Mouse (Mus musculus) kidney, postnatal 10 days (tissue): ENCODE measurements at regions not wholly inside any gene's neighbourhood (a gene's known extent, or its start where the extent isn't known, plus 50 kb on each side); places are given as distances from the start of the nearest gene placed in this dataset.
"Not testable (repeated sequence)": the region's sequence is repeated elsewhere in the genome, so short reads cannot be mapped to it uniquely, and the experiment has no call there.

Experiments
- DNase-seq: peaks from one replicate; pipeline ENCODE4 v3.0.0; 2021; ENCODE audit warnings: mixed read lengths

DNA sequence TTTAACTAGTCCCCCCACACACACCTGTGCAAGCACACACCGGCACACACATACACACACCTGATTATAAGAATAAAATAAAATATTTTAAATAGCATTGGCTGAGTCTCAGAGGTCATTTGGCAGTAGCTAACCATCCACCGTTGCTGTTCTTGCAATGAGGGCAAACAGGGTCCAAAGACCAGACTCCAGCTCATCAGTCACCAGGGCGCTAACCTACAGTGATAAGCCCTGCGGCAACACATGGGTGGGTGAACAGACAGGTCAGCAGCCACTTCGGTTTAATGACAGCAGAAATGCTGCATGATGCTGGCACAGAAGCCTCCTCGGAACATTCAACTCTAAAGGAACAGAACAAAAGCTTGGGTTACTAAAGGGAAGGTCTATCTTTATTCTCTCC lies 54.9 kb downstream of the Tas2r134 start:
- no peak for DNase-seq

DNA sequence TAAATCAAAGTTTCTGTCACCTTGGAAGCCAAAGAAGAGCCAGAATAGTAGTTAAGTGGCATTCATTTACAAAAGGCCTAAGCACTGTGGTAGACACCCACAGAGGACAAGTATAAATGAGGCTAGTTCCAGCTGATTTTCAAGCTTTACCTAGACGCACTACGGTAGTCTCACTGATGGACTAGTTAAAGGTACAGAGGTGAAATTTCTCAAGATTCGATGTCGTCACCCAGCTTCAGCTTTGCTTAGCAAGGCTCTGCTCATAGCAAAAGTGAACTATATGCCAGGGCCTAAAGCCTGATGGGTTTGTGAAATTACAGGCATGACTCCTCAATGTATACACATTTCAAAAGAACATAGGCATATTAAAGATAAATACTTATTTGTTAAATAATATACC lies 55.4 kb downstream of the Tas2r134 start:
- no peak for DNase-seq

GRCm38 (mm10) chr2:51705110-51705509 lies 77.8 kb downstream of the Tas2r134 start:
- DNase-seq, result no peak

DNA sequence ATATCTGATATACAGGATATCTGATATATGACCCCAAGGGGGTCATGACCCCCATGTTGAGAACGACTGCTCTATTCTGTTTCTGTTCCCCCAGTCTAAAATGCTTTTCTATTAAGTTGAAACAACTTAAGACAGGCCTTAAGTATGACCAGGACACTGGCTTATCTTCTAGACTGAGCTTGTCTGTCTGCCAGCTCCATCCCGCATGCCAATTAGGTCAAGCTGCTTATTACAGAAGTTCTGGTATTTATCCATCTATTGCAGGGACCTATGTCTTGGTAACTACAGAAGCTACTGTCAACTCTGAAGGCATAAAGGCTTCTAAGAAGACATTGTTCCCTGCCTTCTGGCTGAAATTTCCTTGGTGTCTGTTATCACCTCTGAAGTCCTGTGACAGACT lies 81.4 kb downstream of the Tas2r134 start:
- DNase-seq, result no peak

DNA sequence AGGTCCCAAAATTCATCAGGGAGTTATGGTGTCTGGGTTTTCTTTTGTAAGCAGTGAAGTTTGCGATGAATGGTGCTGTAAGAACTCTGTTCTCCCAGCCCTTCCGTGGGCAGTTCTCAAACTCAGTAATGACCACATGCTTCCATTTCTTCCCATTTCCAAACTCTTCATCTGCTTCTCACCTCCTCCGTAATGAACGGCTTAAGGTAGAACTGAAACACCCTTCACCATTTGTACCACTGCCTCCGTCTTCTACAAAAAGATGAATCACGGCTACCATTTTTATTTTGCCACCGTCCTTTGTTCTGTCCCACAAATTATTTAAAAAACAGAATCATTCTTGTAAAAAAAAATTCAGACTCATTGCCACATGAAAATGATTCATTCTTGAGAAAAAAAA lies 85.3 kb downstream of the Tas2r134 start:
- no peak for DNase-seq

GRCm38 (mm10) chr2:51730805-51731204 lies 103.5 kb downstream of the Tas2r134 start:
- no peak for DNase-seq

DNA sequence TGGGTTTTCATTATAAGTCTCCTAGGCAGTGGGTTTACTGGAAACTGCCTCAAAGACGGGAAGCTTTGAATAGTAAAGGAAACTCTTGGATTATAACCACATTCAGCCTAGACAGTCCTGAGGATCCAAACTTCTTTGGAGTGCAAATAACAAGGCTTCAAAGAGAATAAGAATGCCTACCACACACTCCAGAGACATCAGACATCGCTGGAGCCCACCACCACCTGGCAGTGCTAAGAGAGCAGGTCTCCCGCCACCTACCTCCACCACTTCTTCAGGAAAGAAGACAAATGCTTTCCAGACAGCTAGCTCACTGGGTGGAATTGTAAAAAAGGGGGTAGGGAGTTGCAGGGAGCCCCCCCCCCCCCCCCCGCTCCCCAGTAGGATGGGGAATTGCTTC lies 104.4 kb downstream of the Tas2r134 start:
- DNase-seq, result no peak

- no peak for DNase-seq
These were observed 105.0 kb downstream of the Tas2r134 start for GRCm38 (mm10) chr2:51732355-51732754.

- no peak for DNase-seq
These were observed 105.9 kb downstream of the Tas2r134 start for GRCm38 (mm10) chr2:51733218-51733617.

DNA sequence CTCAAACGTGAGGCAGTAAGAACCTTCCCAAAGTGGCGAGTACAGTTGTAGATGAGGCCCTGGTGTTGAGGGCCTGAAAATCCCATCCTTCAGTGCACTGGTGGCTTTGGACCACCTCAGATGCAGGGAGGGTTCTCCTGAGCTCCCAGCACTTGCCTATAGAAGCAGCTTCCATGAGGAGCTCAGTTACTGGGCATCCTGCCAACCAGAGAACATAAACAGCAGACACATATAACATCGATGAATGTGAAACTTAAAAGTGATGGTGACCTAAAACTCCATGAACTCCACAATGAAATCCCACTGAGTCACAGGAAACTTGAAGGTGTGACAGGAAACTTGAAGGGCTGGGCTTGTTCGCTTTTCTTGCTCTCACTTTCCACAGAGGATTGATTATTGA lies 109.1 kb downstream of the Tas2r134 start:
- no peak for DNase-seq

DNA sequence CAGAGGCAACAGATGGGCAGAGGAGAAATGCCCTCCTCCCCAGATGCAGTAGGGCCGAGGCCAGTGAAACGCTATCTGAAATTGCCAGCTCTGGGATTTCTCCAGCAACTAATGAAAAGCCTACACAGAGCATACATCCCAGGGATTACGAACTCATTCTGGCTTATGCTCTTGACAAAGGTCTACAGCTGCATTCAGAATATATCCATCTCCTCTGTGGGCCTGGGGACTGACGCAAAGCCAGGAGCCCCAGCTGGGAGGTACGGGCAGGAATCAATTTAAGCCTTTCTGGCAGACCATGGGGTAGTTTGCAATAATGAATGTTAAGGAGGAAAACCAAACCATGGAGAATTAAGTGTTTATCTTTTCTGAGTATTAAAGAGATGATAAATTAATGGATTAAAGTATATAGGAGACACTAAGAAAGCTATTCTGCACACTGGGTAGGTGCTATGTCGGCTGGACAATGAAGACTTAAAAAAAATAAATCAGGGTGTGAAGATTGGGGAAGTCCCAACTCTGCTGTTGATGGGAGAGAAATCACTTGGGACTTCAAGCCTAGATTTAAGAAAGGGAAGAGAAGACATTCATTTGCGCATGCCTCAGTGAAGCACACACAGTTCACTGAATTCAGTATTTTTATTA lies 120.5 kb downstream of the Tas2r134 start:
- DNase-seq, result no peak

GRCm38 (mm10) chr2:51749247-51749646 lies 121.9 kb downstream of the Tas2r134 start:
- DNase-seq, result no peak

- no peak for DNase-seq
These were observed 125.7 kb downstream of the Tas2r134 start for GRCm38 (mm10) chr2:51752941-51753564.

GRCm38 (mm10) chr2:51753565-51754031 lies 126.3 kb downstream of the Tas2r134 start:
- no peak for DNase-seq

- no peak for DNase-seq
These were observed 130.1 kb downstream of the Tas2r134 start for GRCm38 (mm10) chr2:51757361-51757760.

DNA sequence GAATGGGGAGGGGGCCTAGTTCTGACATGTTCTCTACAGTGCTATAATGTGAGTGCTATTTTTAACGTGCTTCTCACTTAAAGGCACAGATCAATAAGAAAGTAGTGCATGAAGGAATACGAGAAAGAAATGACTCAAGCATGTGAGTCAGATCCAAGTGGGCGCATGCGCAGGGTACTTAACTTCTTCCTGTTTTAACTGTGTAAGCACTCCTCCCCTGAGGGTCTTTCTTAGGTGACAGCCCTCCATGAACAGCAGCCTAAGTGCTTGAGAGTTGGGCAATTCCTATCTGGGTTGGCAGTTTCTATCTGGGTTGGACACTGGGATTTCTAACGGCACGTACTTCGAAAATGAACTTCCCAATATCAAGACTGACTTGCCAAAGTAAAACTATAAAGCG lies 130.8 kb downstream of the Tas2r134 start:
- DNase-seq, result no peak

GRCm38 (mm10) chr2:51762866-51763265 lies 135.6 kb downstream of the Tas2r134 start:
- DNase-seq, result no peak

GRCm38 (mm10) chr2:51767507-51768135 lies 140.3 kb downstream of the Tas2r134 start:
- DNase-seq, result no peak

DNA sequence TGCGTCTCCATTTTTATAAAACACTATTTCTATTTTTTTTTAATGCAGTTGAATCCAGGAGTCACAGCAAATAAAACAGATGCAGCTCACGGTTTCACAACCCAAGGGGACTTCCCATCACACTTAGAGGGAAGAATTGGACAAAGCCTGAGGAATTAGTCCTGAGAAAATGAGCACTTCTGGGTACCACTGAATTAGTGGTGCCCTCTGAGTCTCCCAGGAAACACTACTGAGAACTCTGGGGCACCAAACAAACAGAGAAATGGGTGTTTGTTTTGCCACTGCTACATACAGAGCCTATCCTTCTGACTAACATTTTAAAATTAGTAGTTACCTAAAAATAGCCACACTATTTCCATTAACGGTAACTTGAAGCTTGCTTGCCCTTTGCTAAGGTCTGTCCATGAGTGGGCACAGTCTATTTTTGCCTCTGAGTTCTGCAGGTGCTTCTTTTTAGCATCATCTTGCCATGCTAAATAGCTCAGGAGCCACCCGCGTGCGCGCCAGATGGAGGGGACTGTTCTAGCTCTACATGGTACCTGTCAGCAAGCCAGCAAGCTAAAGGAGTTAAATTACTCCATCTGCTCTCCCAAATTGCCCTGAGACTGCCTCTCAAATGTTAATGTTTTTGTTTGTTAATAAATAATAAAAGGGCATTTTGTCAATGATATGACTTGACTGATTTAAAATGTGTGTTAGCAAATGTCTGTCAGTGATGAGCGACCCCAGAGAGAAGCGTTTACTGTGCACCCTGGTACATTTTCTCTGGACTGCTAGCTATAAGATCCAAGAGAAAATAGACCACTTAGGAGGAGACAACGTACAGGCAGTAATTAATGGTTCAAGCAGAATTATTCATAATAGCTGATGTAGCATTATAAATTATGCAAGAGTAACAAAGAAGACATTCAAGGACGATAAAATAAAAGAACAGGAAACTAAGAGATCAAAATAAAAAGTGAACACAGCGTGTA lies 141.3 kb downstream of the Tas2r134 start:
- DNase-seq, result no peak

DNA sequence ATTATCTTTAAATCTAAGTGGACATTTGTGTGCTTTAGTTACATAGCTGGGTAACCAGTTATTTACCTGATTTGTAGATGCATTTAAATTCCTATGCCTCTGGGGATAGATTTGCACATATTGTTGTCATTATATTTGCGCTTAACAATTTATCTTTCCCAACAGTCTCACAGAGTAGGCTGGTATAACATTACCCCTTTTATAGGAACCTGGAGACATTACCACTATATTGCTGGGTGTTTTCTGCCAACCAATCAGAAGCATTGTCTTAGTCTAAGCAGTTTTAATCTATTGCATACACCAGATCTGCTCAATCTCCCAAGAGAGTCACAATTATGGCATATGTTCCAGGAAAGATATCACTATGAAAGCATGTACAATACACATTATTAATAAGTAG lies 149.8 kb downstream of the Rbm43 start:
- no peak for DNase-seq

DNA sequence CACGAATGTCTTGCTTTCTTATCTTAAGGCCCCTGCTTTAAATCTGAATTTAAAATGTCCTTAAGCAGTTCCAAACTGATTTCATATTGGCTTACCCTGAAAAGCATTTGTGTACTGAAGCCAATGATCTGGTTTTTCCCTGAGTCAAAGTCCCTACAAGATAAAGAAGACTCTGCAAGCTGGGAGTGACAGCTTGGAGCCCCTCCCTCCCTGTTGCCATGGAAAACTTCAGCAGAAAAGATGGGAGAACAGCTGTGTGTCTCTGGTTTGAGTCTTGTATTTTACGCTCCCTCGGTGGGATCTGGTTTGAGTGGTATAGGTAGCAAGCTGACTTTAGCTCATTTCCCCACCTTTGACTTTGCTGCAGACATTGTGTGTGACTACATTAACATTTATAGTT lies 146.1 kb downstream of the Rbm43 start:
- no peak for DNase-seq

DNA sequence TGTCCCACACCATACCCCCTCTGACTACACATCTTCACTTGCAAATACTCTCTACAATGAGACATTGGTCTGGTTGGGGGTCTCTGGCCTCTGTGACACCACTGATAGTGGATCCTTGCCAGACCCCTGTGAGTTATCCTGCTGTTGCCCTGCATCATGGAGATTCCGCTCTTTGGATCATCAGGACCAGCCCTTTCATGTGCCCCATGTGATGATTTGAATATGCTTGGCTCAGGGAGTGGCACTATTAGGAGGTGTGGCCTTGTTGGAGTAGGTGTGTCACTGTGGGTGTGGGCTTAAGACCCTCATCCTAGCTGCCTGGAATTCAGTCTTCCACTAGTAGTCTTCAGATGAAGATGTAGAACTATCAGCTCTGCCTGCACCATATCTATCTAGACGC lies 141.7 kb downstream of the Rbm43 start:
- DNase-seq, result not testable (repeated sequence)

DNA sequence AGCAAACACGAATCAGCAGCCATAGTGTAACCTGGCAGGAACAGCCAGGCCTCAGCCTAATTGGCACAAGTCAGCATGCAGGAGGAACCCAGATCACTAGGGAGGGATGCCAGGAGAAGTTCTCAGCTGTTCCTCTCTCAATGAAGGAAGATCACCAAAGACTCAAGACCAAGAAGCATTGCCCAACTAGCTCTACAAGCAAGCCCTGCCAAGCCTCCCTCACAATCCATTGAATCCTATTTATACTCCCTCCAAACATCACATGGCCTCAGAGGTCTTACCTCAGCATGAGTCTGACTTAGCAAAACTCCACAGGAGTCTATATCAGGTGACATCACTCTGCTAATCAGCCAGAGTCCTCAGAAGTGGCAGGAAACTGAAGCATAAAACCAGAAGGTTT lies 135.1 kb downstream of the Rbm43 start:
- DNase-seq, result no peak
